Mouse (Mus musculus): ENCODE measurements around the gene Prkar2a. TPM values are rescaled to one million over a fixed set of nuclear protein-coding genes. Genes with fewer than 3 reads are reported as not detected.

Prkar2a gene
- total RNA-seq, 1 experiment from 2014 or later, result 21.9 TPM

DNA sequence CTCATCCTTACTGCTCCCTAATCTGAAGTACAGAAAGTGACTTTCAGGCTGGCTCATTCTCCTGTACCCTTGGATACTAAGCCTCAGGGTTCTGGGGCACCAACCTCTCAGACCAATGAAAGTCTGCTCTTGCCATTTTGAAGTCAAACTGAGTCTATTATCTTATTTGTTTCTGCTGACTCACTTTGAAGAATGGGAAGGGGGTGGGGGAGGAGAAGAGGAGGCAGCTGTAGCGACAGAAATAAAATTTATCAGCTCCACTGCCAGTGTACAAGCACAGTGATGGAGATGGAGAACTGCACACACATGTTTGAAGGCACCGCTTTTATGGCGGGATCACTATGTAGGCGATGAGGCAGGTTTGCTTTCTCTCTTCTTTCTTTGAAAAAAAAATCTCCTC, 88.2 kb downstream of the Prkar2a start:
- ATAC-seq (replicated peaks in 1 of 2; ENCODE audit: insufficient read depth in 1 of 2, low FRiP score in 2 of 2, low TSS enrichment in 1 of 2, low read depth in 1 of 2, poor library complexity in 2 of 2, severe bottlenecking in 2 of 2), result no peak

GRCm38 (mm10) chr9:108780959-108781358, 91.8 kb downstream of the Prkar2a start:
- ATAC-seq (replicated peaks in 1 of 2; ENCODE audit: insufficient read depth in 1 of 2, low FRiP score in 2 of 2, low TSS enrichment in 1 of 2, low read depth in 1 of 2, poor library complexity in 2 of 2, severe bottlenecking in 2 of 2), result no peak

- no peak for ATAC-seq (replicated peaks in 1 of 2; ENCODE audit: insufficient read depth in 1 of 2, low FRiP score in 2 of 2, low TSS enrichment in 1 of 2, low read depth in 1 of 2, poor library complexity in 2 of 2, severe bottlenecking in 2 of 2)
Measured at GRCm38 (mm10) chr9:108781891-108782290, 92.8 kb downstream of the Prkar2a start.

- ATAC-seq (replicated peaks in 1 of 2; ENCODE audit: insufficient read depth in 1 of 2, low FRiP score in 2 of 2, low TSS enrichment in 1 of 2, low read depth in 1 of 2, poor library complexity in 2 of 2, severe bottlenecking in 2 of 2), result 0 out of 4 replicates have a peak, but pooled peaks of 1 of the 2 experiments have one; percentile 4
Measured at GRCm38 (mm10) chr9:108782836-108783547, 93.9 kb downstream of the Prkar2a start.

GRCm38 (mm10) chr9:108783548-108784463, 94.7 kb downstream of the Prkar2a start, which contains the start of gene Ip6k2:
Ip6k2 (plus strand) TSS chr9:108783796.
- ATAC-seq (replicated peaks in 1 of 2; ENCODE audit: insufficient read depth in 1 of 2, low FRiP score in 2 of 2, low TSS enrichment in 1 of 2, low read depth in 1 of 2, poor library complexity in 2 of 2, severe bottlenecking in 2 of 2), result peak; percentile 98

DNA sequence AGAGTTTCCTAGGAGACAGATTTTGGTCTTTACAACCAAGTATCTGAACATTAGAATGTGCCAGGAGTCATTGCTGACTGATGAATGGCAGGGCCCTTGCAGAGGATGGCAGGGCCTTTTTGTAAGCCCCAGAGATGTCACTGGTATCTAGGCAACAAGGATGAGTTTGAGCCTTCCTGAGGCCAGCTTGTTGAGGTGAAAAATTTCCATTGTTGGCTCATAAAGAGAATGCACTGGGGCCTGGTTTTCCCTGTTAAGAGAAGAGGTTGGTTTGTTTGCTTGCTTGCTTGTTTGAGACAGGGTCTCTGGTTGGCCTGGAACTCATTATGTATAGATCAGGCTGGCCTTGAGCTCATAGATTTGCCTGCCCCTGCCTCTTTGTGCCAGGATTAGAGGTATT, 96.3 kb downstream of the Prkar2a start:
- ATAC-seq (replicated peaks in 1 of 2; ENCODE audit: insufficient read depth in 1 of 2, low FRiP score in 2 of 2, low TSS enrichment in 1 of 2, low read depth in 1 of 2, poor library complexity in 2 of 2, severe bottlenecking in 2 of 2), result no peak

GRCm38 (mm10) chr9:108786494-108786893, 97.4 kb downstream of the Prkar2a start:
- no peak for ATAC-seq (replicated peaks in 1 of 2; ENCODE audit: insufficient read depth in 1 of 2, low FRiP score in 2 of 2, low TSS enrichment in 1 of 2, low read depth in 1 of 2, poor library complexity in 2 of 2, severe bottlenecking in 2 of 2)

- no peak for ATAC-seq (replicated peaks in 1 of 2; ENCODE audit: insufficient read depth in 1 of 2, low FRiP score in 2 of 2, low TSS enrichment in 1 of 2, low read depth in 1 of 2, poor library complexity in 2 of 2, severe bottlenecking in 2 of 2)
Measured at GRCm38 (mm10) chr9:108787080-108787479, 98.0 kb downstream of the Prkar2a start.

- ATAC-seq (replicated peaks in 1 of 2; ENCODE audit: insufficient read depth in 1 of 2, low FRiP score in 2 of 2, low TSS enrichment in 1 of 2, low read depth in 1 of 2, poor library complexity in 2 of 2, severe bottlenecking in 2 of 2), result no peak
Measured at GRCm38 (mm10) chr9:108788713-108789112, 99.6 kb downstream of the Prkar2a start.

DNA sequence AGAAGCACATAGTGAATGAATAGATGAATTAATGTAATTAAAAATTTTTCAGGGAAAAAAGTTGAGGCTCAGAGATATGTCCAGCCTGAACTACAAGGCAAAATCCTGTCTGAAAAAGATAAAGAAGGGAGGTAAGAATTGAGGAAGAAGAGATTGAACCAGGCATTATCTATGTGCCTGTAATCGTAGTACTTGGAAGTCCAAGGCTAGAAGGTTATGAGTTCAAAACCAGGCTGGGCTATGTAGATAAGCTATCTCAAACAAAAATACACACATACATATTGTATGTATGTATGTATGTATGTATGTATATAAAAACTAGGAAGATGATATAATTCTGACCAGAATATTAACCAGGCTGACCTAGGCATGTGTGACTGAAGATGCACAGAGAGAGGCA, 103.2 kb downstream of the Prkar2a start:
- ATAC-seq (replicated peaks in 1 of 2; ENCODE audit: insufficient read depth in 1 of 2, low FRiP score in 2 of 2, low TSS enrichment in 1 of 2, low read depth in 1 of 2, poor library complexity in 2 of 2, severe bottlenecking in 2 of 2), result no peak

GRCm38 (mm10) chr9:108792730-108793129, 103.6 kb downstream of the Prkar2a start:
- 0 out of 4 replicates have a peak, but pooled peaks of 1 of the 2 experiments have one; percentile 17 for ATAC-seq (replicated peaks in 1 of 2; ENCODE audit: insufficient read depth in 1 of 2, low FRiP score in 2 of 2, low TSS enrichment in 1 of 2, low read depth in 1 of 2, poor library complexity in 2 of 2, severe bottlenecking in 2 of 2)

DNA sequence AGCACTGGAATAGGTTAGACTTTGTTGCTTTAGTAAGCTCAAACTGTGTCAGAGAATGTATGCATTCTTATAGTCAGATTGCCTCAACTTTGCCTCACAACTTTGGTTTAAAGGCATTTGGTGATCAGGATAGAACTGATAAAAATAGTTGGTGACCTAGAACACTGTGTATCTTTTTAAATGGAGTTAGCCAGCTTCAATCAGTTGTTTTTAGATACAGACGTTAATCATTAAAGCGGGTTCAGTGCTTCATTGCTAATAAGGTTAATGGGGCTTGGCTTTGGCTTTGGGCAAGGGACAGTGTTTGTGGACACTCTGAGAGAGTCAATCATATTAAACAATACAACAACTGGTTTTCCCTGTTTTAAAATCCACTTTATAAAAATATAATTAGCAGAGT, 106.2 kb downstream of the Prkar2a start:
- no peak for ATAC-seq (replicated peaks in 1 of 2; ENCODE audit: insufficient read depth in 1 of 2, low FRiP score in 2 of 2, low TSS enrichment in 1 of 2, low read depth in 1 of 2, poor library complexity in 2 of 2, severe bottlenecking in 2 of 2)

GRCm38 (mm10) chr9:108795762-108796161, 106.6 kb downstream of the Prkar2a start:
- ATAC-seq (replicated peaks in 1 of 2; ENCODE audit: insufficient read depth in 1 of 2, low FRiP score in 2 of 2, low TSS enrichment in 1 of 2, low read depth in 1 of 2, poor library complexity in 2 of 2, severe bottlenecking in 2 of 2), result peak in 1 of 2 experiments; percentile 51; a peak in 1 of 4 replicates

DNA sequence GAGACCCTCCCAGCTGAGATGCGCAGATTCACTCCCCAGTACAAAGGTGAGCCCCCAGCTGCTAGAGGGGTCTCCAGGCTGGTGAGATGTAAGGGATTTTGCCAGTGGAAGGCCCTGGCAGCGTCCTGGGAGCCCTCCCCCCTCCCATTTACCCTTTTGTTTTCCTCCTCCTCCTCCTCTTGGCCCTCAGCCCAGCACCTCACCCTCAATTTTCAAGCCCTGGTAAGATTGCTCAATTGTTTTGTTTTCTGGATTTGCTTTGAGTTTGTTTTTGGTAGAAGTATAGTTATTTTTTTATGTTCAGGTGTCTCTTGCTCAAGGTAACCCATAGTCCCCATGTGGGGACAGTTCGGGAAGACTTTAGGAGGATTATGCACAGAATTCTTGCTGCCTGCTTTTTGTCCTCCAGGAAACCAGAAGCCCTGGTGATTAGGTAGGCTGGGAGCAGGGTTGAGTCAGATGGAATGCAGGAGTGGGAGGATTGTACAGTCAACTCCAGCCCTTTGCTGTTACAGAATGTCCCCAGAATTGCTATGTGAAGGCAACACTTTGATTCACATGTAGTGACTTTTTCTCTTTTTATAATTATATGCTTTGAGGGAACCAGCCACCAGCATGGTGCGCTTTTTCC, 107.4 kb downstream of the Prkar2a start:
- no peak; a peak in 1 of 4 replicates for ATAC-seq (replicated peaks in 1 of 2; ENCODE audit: insufficient read depth in 1 of 2, low FRiP score in 2 of 2, low TSS enrichment in 1 of 2, low read depth in 1 of 2, poor library complexity in 2 of 2, severe bottlenecking in 2 of 2)

- no peak for ATAC-seq (replicated peaks in 1 of 2; ENCODE audit: insufficient read depth in 1 of 2, low FRiP score in 2 of 2, low TSS enrichment in 1 of 2, low read depth in 1 of 2, poor library complexity in 2 of 2, severe bottlenecking in 2 of 2)
Measured at GRCm38 (mm10) chr9:108797477-108797876, 108.4 kb downstream of the Prkar2a start.

GRCm38 (mm10) chr9:108798508-108799075, 109.5 kb downstream of the Prkar2a start:
- no peak for ATAC-seq (replicated peaks in 1 of 2; ENCODE audit: insufficient read depth in 1 of 2, low FRiP score in 2 of 2, low TSS enrichment in 1 of 2, low read depth in 1 of 2, poor library complexity in 2 of 2, severe bottlenecking in 2 of 2)

DNA sequence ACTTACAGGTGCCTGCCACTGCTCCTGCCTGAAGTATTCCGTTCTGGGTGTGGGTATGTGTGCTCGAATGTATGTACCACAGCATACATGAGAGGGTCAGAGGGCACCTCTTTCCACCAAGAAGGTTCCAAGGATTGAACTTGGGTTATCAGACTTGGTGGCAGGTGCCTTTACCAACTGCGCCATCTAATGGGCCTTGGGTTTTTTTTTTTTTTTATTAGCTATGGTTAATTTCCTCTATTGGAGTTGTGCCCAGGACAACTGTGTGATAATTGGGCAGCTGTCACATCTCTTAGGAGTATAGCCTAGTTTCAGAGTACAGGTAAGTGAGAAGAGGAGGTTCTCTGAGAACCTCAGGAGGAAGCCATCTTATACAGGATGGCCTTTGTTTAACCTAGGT, 110.5 kb downstream of the Prkar2a start:
- no peak for ATAC-seq (replicated peaks in 1 of 2; ENCODE audit: insufficient read depth in 1 of 2, low FRiP score in 2 of 2, low TSS enrichment in 1 of 2, low read depth in 1 of 2, poor library complexity in 2 of 2, severe bottlenecking in 2 of 2)
